ENCODE assay signal across 9 mouse cellular contexts in the genomic region with DNA sequence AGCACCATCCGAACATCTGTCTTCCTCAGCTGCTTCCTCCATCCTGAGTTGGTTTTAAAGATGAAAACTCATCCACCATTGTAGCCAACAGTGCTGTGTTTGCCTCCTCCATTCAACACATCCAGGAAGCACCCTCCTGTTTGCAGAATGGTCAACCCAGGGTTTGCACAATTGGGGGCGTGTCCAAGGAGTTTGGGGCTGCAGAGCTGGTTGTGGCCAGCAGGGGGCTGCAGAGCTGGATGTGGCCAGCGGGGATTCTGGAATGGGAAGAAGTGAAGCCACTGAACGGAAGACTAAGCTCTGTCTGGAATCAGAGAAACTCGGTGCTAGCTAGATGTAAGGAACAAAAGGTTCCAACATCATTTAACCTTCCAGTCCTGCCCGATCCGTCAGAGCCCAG. TPM values are rescaled to one million over a fixed set of nuclear protein-coding genes. Genes with fewer than 3 reads are reported as not detected.
DNase-seq lines count a peak whose midpoint lies in the region; ATAC-seq and TF ChIP-seq lines count a peak whose summit lies in the region.
"Had no signal": no experiment of that assay in that cellular context is flagged by ENCODE, and none has a peak within 500 bp of the region (broad histone marks: within the 10 kb centered on the region; RNA-seq: fewer than 3 reads in every experiment).

No protein-coding gene starts in this region.

- no peak for ATAC-seq in kidney, postnatal 0 days (replicated peaks; ENCODE audit: low FRiP score, low read depth)

- 61% methylated on average over 7 of the region's 7 CpGs for WGBS in kidney, postnatal 0 days

- intact Hi-C loops in gastrocnemius, adult 2 months (cut with DNase I) = loop anchor here (2.0 kb wide), 1 partner anchor 33 kb away; no protein-coding TSS in a partner anchor

- H3K27ac ChIP-seq in gastrocnemius, adult 2 months = no peak overlapping the region; the same call in 1 of the 2 replicates
- H3K27ac ChIP-seq in kidney, postnatal 0 days = no peak overlapping the region
- H3K27ac ChIP-seq: heart, embryonic 13.5 days had no signal

- no peaks in the 10 kb centered on the region for H3K4me1 ChIP-seq in kidney, postnatal 0 days (replicated peaks; ENCODE audit: insufficient read depth, low read length)

- TF ChIP-seq CTCF in gastrocnemius, adult 2 months (IDR thresholded peaks at IDR 0.05) = peak; percentile 97
- TF ChIP-seq CTCF in kidney, postnatal 0 days (IDR thresholded peaks at IDR 0.05; ENCODE audit: low read depth) = peak; percentile 69

- no peaks in the 10 kb centered on the region for H3K27me3 ChIP-seq in kidney, postnatal 0 days (ENCODE audit: insufficient read depth, low read length)
- H3K27me3 ChIP-seq: heart, embryonic 13.5 days had no signal

- H3K36me3 ChIP-seq in kidney, postnatal 0 days (ENCODE audit: insufficient read depth, low read length) = no peaks in the 10 kb centered on the region
- H3K36me3 ChIP-seq: heart, embryonic 13.5 days had no signal

- no peaks in the 10 kb centered on the region for H3K9me3 ChIP-seq in kidney, postnatal 0 days (replicated peaks; ENCODE audit: low read length)
- H3K9me3 ChIP-seq: heart, embryonic 13.5 days had no signal

- no peak overlapping the region for H3K9ac ChIP-seq in kidney, postnatal 0 days (ENCODE audit: low read depth, low read length)
- H3K9ac ChIP-seq: heart, embryonic 13.5 days had no signal

- no peak overlapping the region for H3K4me2 ChIP-seq in kidney, postnatal 0 days (ENCODE audit: low read length)
- H3K4me2 ChIP-seq: heart, embryonic 13.5 days had no signal

- no peak overlapping the region for H3K4me3 ChIP-seq in gastrocnemius, adult 2 months
- no peak overlapping the region for H3K4me3 ChIP-seq in kidney, postnatal 0 days (replicated peaks; ENCODE audit: low read depth, low read length)
- H3K4me3 ChIP-seq: heart, embryonic 13.5 days had no signal

- peak; percentile 7 for DNase-seq in cerebellum, adult 11 months
- no peak for DNase-seq in cerebellum, adult 9-10 months
- peak; percentile 4 for DNase-seq in spleen, adult 18-20 months
- DNase-seq in spleen, adult 12 weeks (ENCODE audit: low spot score) = no peak
- peak; percentile 85 for DNase-seq in gastrocnemius, adult 2 months
- peak; percentile 21 for DNase-seq in kidney, postnatal 0 days (ENCODE audit: low spot score)
- DNase-seq in mesoderm, embryonic 11.5 days (ENCODE audit: low read depth, low spot score) = peak; percentile 45
- DNase-seq in natural killer cell, adult 2 months (ENCODE audit: low spot score in 2 of 2) = no peak

RNA-seq across cellular contexts. Expression of gene Sestd1, which starts 28.9 kb away (rescaled TPM):
- total RNA-seq in gastrocnemius, adult 2 months (2021) = 10 to 100 TPM in 1 of 2 experiments, 1 to 10 TPM in 1; 9.8 to 10.3 TPM
- 36.8 and 39.4 TPM in 2 replicates for polyA plus RNA-seq in kidney, postnatal 0 days (2015; fragmentation: Nextera tagmentation; extraction: Ambion mirVana)

Comparison
In these comparisons a context has a peak if more than half of its experiments do, and no peak if none do; other contexts are left out.
1. DNase-seq: peak in cerebellum, adult 11 months (single experiment), spleen, adult 18-20 months (2 of 2), gastrocnemius, adult 2 months (single experiment), kidney, postnatal 0 days (single experiment) and mesoderm, embryonic 11.5 days (single experiment); none in cerebellum, adult 9-10 months (single experiment), spleen, adult 12 weeks (single experiment) and natural killer cell, adult 2 months (0 of 2).